Mouse (Mus musculus) embryonic fibroblast, embryonic 13.5 days (primary cell): Measurements from ENCODE around the gene Zfp106.

Experiments used
- CTCF ChIP-seq: IDR thresholded peaks from 2 replicates; pipeline ENCODE4 v1.5.1; 2011; ENCODE audit warnings: mild to moderate bottlenecking, control low read depth, low read length, moderate library complexity, borderline replicate concordance; ENCODE audit not compliant: insufficient read depth
- POLR2A ChIP-seq: IDR thresholded peaks from 2 replicates; pipeline ENCODE4 v1.6.1; 2011; ENCODE audit warnings: low read depth, mild to moderate bottlenecking, control low read depth, low read length, moderate library complexity

GRCm38 (mm10) chr2:120558813-120559212 is 4.8 kb downstream of the Zfp106 start:
- no peak for TF ChIP-seq CTCF
- no peak for TF ChIP-seq POLR2A
